In the genomic region with DNA sequence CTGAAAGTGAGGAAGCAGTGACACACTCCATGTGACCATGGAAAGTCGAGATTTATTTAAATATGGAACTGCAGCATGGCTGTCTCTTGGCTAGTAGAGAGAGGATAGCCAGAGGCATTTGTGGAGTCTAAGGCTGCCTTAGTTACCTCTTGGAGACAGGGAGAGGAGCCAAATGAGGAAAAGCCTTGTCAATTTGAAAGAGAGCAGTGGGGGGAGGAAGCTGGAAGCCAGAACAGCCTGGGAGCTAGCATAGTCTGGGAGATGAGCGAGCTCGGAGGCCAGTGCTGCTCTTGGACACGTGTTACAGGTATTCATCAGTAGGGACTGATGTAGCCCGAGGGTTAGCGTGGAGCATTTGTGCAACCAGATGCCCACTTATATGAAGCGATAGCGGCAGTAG, we compare ENCODE assay signal across 14 mouse cellular contexts. TPM values are rescaled to one million over a fixed set of nuclear protein-coding genes. Genes with fewer than 3 reads are reported as not detected.
DNase-seq lines count a peak whose midpoint lies in the region.
"Had no signal": no experiment of that assay in that cellular context is flagged by ENCODE, and none has a peak within 500 bp of the region (broad histone marks: within the 10 kb centered on the region; RNA-seq: fewer than 3 reads in every experiment).

No protein-coding gene starts in this region.

- intact Hi-C loops in left cerebral cortex, postnatal 14 days (cut with DNase I), result no loop called here
- intact Hi-C loops in heart, postnatal 10 days (cut with DNase I), result no loop called here

- peak; percentile 20 to 41 for DNase-seq in cerebellum, postnatal 14 days
- no peak for DNase-seq in cerebellum, adult 9-11 months
- DNase-seq in left cerebral cortex, postnatal 14 days (ENCODE audit: low spot score in 2 of 2), result peak; percentile 11 to 37
- DNase-seq in left cerebral cortex, adult 11 months (ENCODE audit: low spot score), result no peak
- peak; percentile 36 for DNase-seq in brain, adult 2 months (ENCODE audit: low read depth, low spot score)
- DNase-seq in frontal cortex, postnatal 36 days (ENCODE audit: low spot score in 2 of 2), result peak; percentile 6 to 12
- no peak for DNase-seq in heart, postnatal 10 days
- no peak for DNase-seq in lung, postnatal 25 days (ENCODE audit: low spot score)
- DNase-seq: cerebellum, postnatal 36 days; gastrocnemius, postnatal 25 days; lung, postnatal 10 days; thymus, postnatal 4 days had no signal

RNA-seq across cellular contexts. Expression of gene C130060K24Rik, which starts 46.2 kb away (rescaled TPM):
- under 1 TPM in 1 of 2 experiments, not detected in 1; 0.30 TPM for total RNA-seq in left cerebral cortex, postnatal 14 days (2021)
- not detected for total RNA-seq in heart, postnatal 10 days (2021)
- total RNA-seq: gastrocnemius, postnatal 25 days; hematopoietic stem cell, adult 5-6 weeks; neutrophil, adult 5-6 weeks had no signal

Comparison
In these comparisons a context has a peak if more than half of its experiments do, and no peak if none do; other contexts are left out.
1. DNase-seq: peak in cerebellum, postnatal 14 days (2 of 2), left cerebral cortex, postnatal 14 days (2 of 2), brain, adult 2 months (single experiment) and frontal cortex, postnatal 36 days (2 of 2); none in cerebellum, adult 9-11 months (single experiment), left cerebral cortex, adult 11 months (single experiment), heart, postnatal 10 days (0 of 2) and lung, postnatal 25 days (single experiment).